Mouse (Mus musculus): ENCODE data around the gene Olfr102.

The Olfr102 gene

GRCm38 (mm10) chr17:37316954-37317353, at the start of gene Olfr102:
Gene Olfr102 (minus strand): TSS chr17:37317054.
- no peak for DNase-seq

GRCm38 (mm10) chr17:37359282-37359681, 42.4 kb upstream of the Olfr102 start, which contains the start of gene Olfr104-ps:
Gene Olfr104-ps (plus strand): TSS chr17:37359582.
- DNase-seq, result no peak

GRCm38 (mm10) chr17:37339598-37339997, 22.7 kb upstream of the Olfr102 start, which contains the start of gene Olfr103:
Gene Olfr103 (minus strand): TSS chr17:37339698.
- no peak for DNase-seq

- no peak for DNase-seq
These were observed 6.6 kb downstream of the Olfr102 start for GRCm38 (mm10) chr17:37310146-37310699.

- DNase-seq, result no peak
These were observed 8.4 kb downstream of the Olfr102 start for GRCm38 (mm10) chr17:37308483-37308882.

GRCm38 (mm10) chr17:37304213-37304612, 12.6 kb downstream of the Olfr102 start, which contains the start of gene Olfr101:
Gene Olfr101 (minus strand): TSS chr17:37304313.
- DNase-seq, result no peak

- DNase-seq, result no peak
These were observed 33.5 kb downstream of the Olfr102 start, which contains the start of gene Olfr99 for GRCm38 (mm10) chr17:37283360-37283759. Gene Olfr99 (minus strand): TSS chr17:37283460.

- DNase-seq, result no peak
These were observed 36.5 kb downstream of the Olfr102 start for GRCm38 (mm10) chr17:37280331-37280730.

- DNase-seq, result no peak
These were observed 40.3 kb downstream of the Olfr102 start for GRCm38 (mm10) chr17:37276573-37276972.

- DNase-seq, result no peak
These were observed 41.1 kb downstream of the Olfr102 start for GRCm38 (mm10) chr17:37275626-37276248.

- DNase-seq, result peak; percentile 56
These were observed 46.2 kb downstream of the Olfr102 start for GRCm38 (mm10) chr17:37270702-37271092.

- peak; percentile 95 for DNase-seq
These were observed 46.7 kb downstream of the Olfr102 start, which contains the start of gene H2-M3 for GRCm38 (mm10) chr17:37270058-37270701. Gene H2-M3 (plus strand): TSS chr17:37270220.

- DNase-seq, result no peak
These were observed 53.2 kb downstream of the Olfr102 start, which contains the start of gene Olfr98 for GRCm38 (mm10) chr17:37263626-37264025. Gene Olfr98 (minus strand): TSS chr17:37263749.
